Mouse (Mus musculus) thymus, adult 2 months (tissue): ENCODE data around the gene Hipk4.

Source experiments
- CTCF ChIP-seq: fragments of 200-500 bp; IDR thresholded peaks from 2 replicates; pipeline ENCODE4 v1.5.1; 2012; ENCODE audit warnings: mild to moderate bottlenecking, control low read depth, low read length, moderate library complexity, borderline replicate concordance; ENCODE audit not compliant: control insufficient read depth, poor library complexity, insufficient read depth; ENCODE audit errors: extremely low read depth
- POLR2A ChIP-seq: fragments of 200-500 bp; IDR thresholded peaks from 2 replicates; pipeline ENCODE4 v1.6.1; 2012; ENCODE audit warnings: mild to moderate bottlenecking, low read length, control low read depth, moderate library complexity; ENCODE audit not compliant: control insufficient read depth, poor library complexity, insufficient read depth; ENCODE audit errors: extremely low read depth

GRCm38 (mm10) chr7:27560978-27561377 lies 37.9 kb downstream of the Hipk4 start:
- TF ChIP-seq CTCF (no peak), POLR2A (no peak)
